Mouse (Mus musculus) midbrain, embryonic 11.5 days (tissue): ENCODE data around the gene Dst. TPM values are rescaled to one million over a fixed set of nuclear protein-coding genes. Genes with fewer than 3 reads are reported as not detected.

ENCODE experiments used
- ATAC-seq: fragments of 200-750 bp; cut with Nextera tagmentation; 2 replicates; pipeline ENCODE4 v1.8.0; 2017; ENCODE audit warnings: moderate TSS enrichment, moderate library complexity; ENCODE audit not compliant: low FRiP score
- DNase-seq: peaks from one replicate; pipeline ENCODE4 v3.0.0; 2015; ENCODE audit warnings: low spot score; ENCODE audit errors: missing footprints
- H3K27ac ChIP-seq: fragments of 300-500 bp; sonication (generic); 2 replicates; pipeline ENCODE4 v1.5.1; 2014; ENCODE audit warnings: low read depth, low read length
- H3K27me3 ChIP-seq: fragments of 300-500 bp; sonication (generic); 2 replicates; pipeline ENCODE4 v1.6.1; 2014; ENCODE audit warnings: mild to moderate bottlenecking, low read length, moderate library complexity, mixed read lengths; ENCODE audit not compliant: control insufficient read depth, insufficient read depth
- H3K36me3 ChIP-seq: fragments of 300-500 bp; sonication (generic); 2 replicates; pipeline ENCODE4 v1.6.1; 2014; ENCODE audit warnings: mild to moderate bottlenecking, low read length, moderate library complexity, mixed read lengths; ENCODE audit not compliant: control insufficient read depth, insufficient read depth
- H3K4me1 ChIP-seq: fragments of 300-500 bp; sonication (generic); 2 replicates; pipeline ENCODE4 v1.6.1; 2014; ENCODE audit warnings: low read length; ENCODE audit not compliant: control insufficient read depth, insufficient read depth
- H3K4me2 ChIP-seq: fragments of 300-500 bp; sonication (generic); 2 replicates; pipeline ENCODE4 v1.6.1; 2014; ENCODE audit warnings: mild to moderate bottlenecking, moderate library complexity
- H3K4me3 ChIP-seq: fragments of 300-500 bp; sonication (generic); 2 replicates; pipeline ENCODE4 v1.5.1; 2014; ENCODE audit warnings: low read depth, low read length
- H3K9ac ChIP-seq: fragments of 300-500 bp; sonication (generic); 2 replicates; pipeline ENCODE4 v1.6.1; 2014; ENCODE audit warnings: low read length
- H3K9me3 ChIP-seq: fragments of 300-500 bp; sonication (generic); 2 replicates; pipeline ENCODE4 v1.6.1; 2016; ENCODE audit warnings: low read length; ENCODE audit not compliant: control insufficient read depth
- WGBS: fragments of 180-500 bp; shearing (Covaris S2); extraction: QIAGEN DNeasy Blood & Tissue Kit; methylation state at CpG from one replicate; pipeline ENCODE4 v1.1.7; 2014; 5-methylcytosine and 5-hydroxymethylcytosine counted together
- polyA plus RNA-seq: library from polyadenylated mRNA; unstranded; fragments of >200 nt; fragmentation: Nextera tagmentation; extraction: Ambion mirVana; gene quantifications from 2 replicates; pipeline ENCODE4 v1.2.1, GENCODE M21; 2014

The Dst gene
- polyA plus RNA-seq, 1 experiment from 2014 or later, result 33.3 TPM

GRCm38 (mm10) chr1:34017323-34017722 lies 109.3 kb downstream of the Dst start:
- H3K9me3 ChIP-seq, result no peaks in the 10 kb centered on the region
- no peak overlapping the region for H3K4me3 ChIP-seq
- H3K27me3 ChIP-seq, result no peaks in the 10 kb centered on the region
- no peaks in the 10 kb centered on the region; the same call in 1 of the 2 replicates for H3K4me1 ChIP-seq
- DNase-seq (no peak), ATAC-seq (no peak)
- no peak overlapping the region for H3K27ac ChIP-seq
- WGBS, result 89% methylated on average over 4 of the region's 4 CpGs
- H3K36me3 ChIP-seq, result no peaks in the 10 kb centered on the region
- H3K9ac ChIP-seq, result no peak overlapping the region
- H3K4me2 ChIP-seq, result no peak overlapping the region

- H3K27me3 ChIP-seq, result no peaks in the 10 kb centered on the region
- no peak overlapping the region for H3K27ac ChIP-seq
- H3K4me2 ChIP-seq, result no peak overlapping the region
- no peak overlapping the region for H3K9ac ChIP-seq
- DNase-seq (peak; percentile 64), ATAC-seq (no peak)
- H3K36me3 ChIP-seq, result no peaks in the 10 kb centered on the region
- 90% methylated on average over 6 of the region's 6 CpGs for WGBS
- H3K4me3 ChIP-seq, result no peak overlapping the region
- no peaks in the 10 kb centered on the region for H3K4me1 ChIP-seq
- no peaks in the 10 kb centered on the region for H3K9me3 ChIP-seq
These were observed 112.6 kb downstream of the Dst start for GRCm38 (mm10) chr1:34020599-34020998.

DNA sequence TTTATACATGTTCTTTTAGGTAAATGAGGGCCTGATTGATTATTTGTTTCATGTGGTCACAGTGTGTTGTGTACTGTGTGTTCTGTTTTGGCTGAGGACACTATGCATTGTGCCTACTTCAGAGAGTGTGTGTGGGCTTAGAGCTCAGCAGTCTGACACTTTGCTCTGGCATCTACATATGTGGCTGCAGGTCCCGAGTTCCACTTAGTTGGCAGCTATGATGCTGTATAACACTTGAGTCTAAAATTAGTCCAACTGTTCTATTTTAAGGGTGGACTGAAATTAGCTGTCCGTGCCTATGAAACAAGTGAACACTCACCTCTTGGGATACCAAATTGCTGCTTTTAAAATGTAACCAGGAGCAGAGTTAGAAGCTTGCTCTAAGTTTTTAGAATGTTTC lies 113.5 kb downstream of the Dst start:
- DNase-seq, result no peak
- Histone ChIP-seq H3K9me3 (no peaks in the 10 kb centered on the region), H3K27ac (no peak overlapping the region), H3K4me1 (no peaks in the 10 kb centered on the region), H3K9ac (no peak overlapping the region), H3K4me3 (no peak overlapping the region), H3K27me3 (no peaks in the 10 kb centered on the region), H3K36me3 (no peaks in the 10 kb centered on the region), H3K4me2 (no peak overlapping the region)
- whole genome bisulfite sequencing, result 83% methylated on average over 2 of the region's 2 CpGs
- ATAC-seq, result no peak

GRCm38 (mm10) chr1:34023154-34023553 lies 115.1 kb downstream of the Dst start:
- Histone ChIP-seq H3K4me3 (no peak overlapping the region), H3K4me1 (no peaks in the 10 kb centered on the region), H3K9ac (no peak overlapping the region), H3K4me2 (no peak overlapping the region), H3K36me3 (no peaks in the 10 kb centered on the region), H3K9me3 (no peaks in the 10 kb centered on the region), H3K27ac (no peak overlapping the region), H3K27me3 (no peaks in the 10 kb centered on the region)
- 84% methylated on average over 9 of the region's 9 CpGs for WGBS
- DNase-seq (peak; percentile 44), ATAC-seq (no peak)

GRCm38 (mm10) chr1:34025879-34026278 lies 117.9 kb downstream of the Dst start:
- WGBS, result 87% methylated on average over 6 of the region's 6 CpGs
- H3K9me3 ChIP-seq, result no peaks in the 10 kb centered on the region
- H3K4me1 ChIP-seq, result no peaks in the 10 kb centered on the region
- no peaks in the 10 kb centered on the region for H3K36me3 ChIP-seq
- no peak for ATAC-seq
- H3K27ac ChIP-seq, result no peak overlapping the region
- H3K4me3 ChIP-seq, result no peak overlapping the region
- no peaks in the 10 kb centered on the region for H3K27me3 ChIP-seq
- DNase-seq, result no peak
- no peak overlapping the region for H3K4me2 ChIP-seq
- no peak overlapping the region for H3K9ac ChIP-seq

DNA sequence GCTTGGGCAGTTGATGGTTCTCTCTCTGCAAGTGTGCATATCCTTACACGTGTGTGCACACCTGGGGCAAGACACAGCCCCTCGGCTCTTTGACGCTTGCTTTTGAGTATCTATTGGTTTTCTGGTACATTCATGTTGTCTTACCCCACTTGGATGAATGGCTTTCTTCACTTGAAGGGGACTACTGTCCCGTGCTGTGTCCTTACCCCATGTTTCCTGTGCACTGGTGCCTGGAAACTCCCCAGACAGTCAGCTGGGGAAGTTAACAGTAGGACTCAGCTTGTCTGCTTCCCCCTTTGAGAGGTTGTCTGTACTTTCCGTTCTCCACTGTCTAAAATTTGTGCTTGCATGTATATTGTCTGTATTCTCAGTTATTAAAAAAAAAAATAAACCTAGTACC lies 120.7 kb downstream of the Dst start:
- no peak overlapping the region for H3K4me3 ChIP-seq
- ATAC-seq (no peak), DNase-seq (no peak)
- no peaks in the 10 kb centered on the region for H3K36me3 ChIP-seq
- 83% methylated on average over 5 of the region's 5 CpGs for WGBS
- H3K4me2 ChIP-seq, result no peak overlapping the region
- no peak overlapping the region for H3K9ac ChIP-seq
- no peaks in the 10 kb centered on the region for H3K4me1 ChIP-seq
- H3K27ac ChIP-seq, result no peak overlapping the region
- no peaks in the 10 kb centered on the region for H3K9me3 ChIP-seq
- no peaks in the 10 kb centered on the region for H3K27me3 ChIP-seq

GRCm38 (mm10) chr1:34030330-34031021 lies 122.5 kb downstream of the Dst start:
- Histone ChIP-seq H3K9me3 (no peaks in the 10 kb centered on the region), H3K4me3 (no peak overlapping the region), H3K27me3 (no peaks in the 10 kb centered on the region), H3K4me2 (no peak overlapping the region), H3K4me1 (no peaks in the 10 kb centered on the region), H3K27ac (no peak overlapping the region), H3K36me3 (no peaks in the 10 kb centered on the region), H3K9ac (no peak overlapping the region)
- WGBS, result 88% methylated on average over 17 of the region's 17 CpGs
- no peak for DNase-seq
- no peak for ATAC-seq

- H3K4me1 ChIP-seq, result no peaks in the 10 kb centered on the region
- no peak overlapping the region for H3K4me3 ChIP-seq
- no peaks in the 10 kb centered on the region for H3K36me3 ChIP-seq
- H3K4me2 ChIP-seq, result no peak overlapping the region
- no peak overlapping the region for H3K9ac ChIP-seq
- no peak for ATAC-seq
- H3K9me3 ChIP-seq, result no peaks in the 10 kb centered on the region
- 78% methylated on average over 5 of the region's 5 CpGs for WGBS
- H3K27ac ChIP-seq, result no peak overlapping the region
- H3K27me3 ChIP-seq, result no peaks in the 10 kb centered on the region
- DNase-seq, result no peak
These were observed 125.0 kb downstream of the Dst start for GRCm38 (mm10) chr1:34033052-34033451.

- 98% methylated on average over 1 of the region's 1 CpGs for WGBS
- Histone ChIP-seq H3K4me2 (no peak overlapping the region), H3K27ac (no peak overlapping the region), H3K4me1 (no peaks in the 10 kb centered on the region), H3K9me3 (no peaks in the 10 kb centered on the region), H3K27me3 (no peaks in the 10 kb centered on the region), H3K4me3 (no peak overlapping the region), H3K36me3 (no peaks in the 10 kb centered on the region), H3K9ac (no peak overlapping the region)
- DNase-seq (peak; percentile 47), ATAC-seq (no peak)
These were observed 125.5 kb downstream of the Dst start for GRCm38 (mm10) chr1:34033478-34033877.
